Mouse (Mus musculus) midbrain, embryonic 11.5 days (tissue): ENCODE data around the gene Gm14124. TPM values are rescaled to one million over a fixed set of nuclear protein-coding genes. Genes with fewer than 3 reads are reported as not detected.
A peak's percentile ranks its signal among the peaks of the same experiment; 100 is the strongest.
"Not testable (repeated sequence)": the region's sequence is repeated elsewhere in the genome, so short reads cannot be mapped to it uniquely, and the experiment has no call there.

Source experiments
- ATAC-seq: fragments of 200-750 bp; cut with Nextera tagmentation; 2 replicates; pipeline ENCODE4 v1.8.0; 2017; ENCODE audit warnings: moderate TSS enrichment, moderate library complexity; ENCODE audit not compliant: low FRiP score
- DNase-seq: peaks from one replicate; pipeline ENCODE4 v3.0.0; 2015; ENCODE audit warnings: low spot score; ENCODE audit errors: missing footprints
- H3K27ac ChIP-seq: fragments of 300-500 bp; sonication (generic); 2 replicates; pipeline ENCODE4 v1.5.1; 2014; ENCODE audit warnings: low read depth, low read length
- H3K27me3 ChIP-seq: fragments of 300-500 bp; sonication (generic); 2 replicates; pipeline ENCODE4 v1.6.1; 2014; ENCODE audit warnings: mild to moderate bottlenecking, low read length, moderate library complexity, mixed read lengths; ENCODE audit not compliant: control insufficient read depth, insufficient read depth
- H3K36me3 ChIP-seq: fragments of 300-500 bp; sonication (generic); 2 replicates; pipeline ENCODE4 v1.6.1; 2014; ENCODE audit warnings: mild to moderate bottlenecking, low read length, moderate library complexity, mixed read lengths; ENCODE audit not compliant: control insufficient read depth, insufficient read depth
- H3K4me1 ChIP-seq: fragments of 300-500 bp; sonication (generic); 2 replicates; pipeline ENCODE4 v1.6.1; 2014; ENCODE audit warnings: low read length; ENCODE audit not compliant: control insufficient read depth, insufficient read depth
- H3K4me2 ChIP-seq: fragments of 300-500 bp; sonication (generic); 2 replicates; pipeline ENCODE4 v1.6.1; 2014; ENCODE audit warnings: mild to moderate bottlenecking, moderate library complexity
- H3K4me3 ChIP-seq: fragments of 300-500 bp; sonication (generic); 2 replicates; pipeline ENCODE4 v1.5.1; 2014; ENCODE audit warnings: low read depth, low read length
- H3K9ac ChIP-seq: fragments of 300-500 bp; sonication (generic); 2 replicates; pipeline ENCODE4 v1.6.1; 2014; ENCODE audit warnings: low read length
- H3K9me3 ChIP-seq: fragments of 300-500 bp; sonication (generic); 2 replicates; pipeline ENCODE4 v1.6.1; 2016; ENCODE audit warnings: low read length; ENCODE audit not compliant: control insufficient read depth
- WGBS: fragments of 180-500 bp; shearing (Covaris S2); extraction: QIAGEN DNeasy Blood & Tissue Kit; methylation state at CpG from one replicate; pipeline ENCODE4 v1.1.7; 2014; 5-methylcytosine and 5-hydroxymethylcytosine counted together
- polyA plus RNA-seq: library from polyadenylated mRNA; unstranded; fragments of >200 nt; fragmentation: Nextera tagmentation; extraction: Ambion mirVana; gene quantifications from 2 replicates; pipeline ENCODE4 v1.2.1, GENCODE M21; 2014

Gm14124 gene
- polyA plus RNA-seq, 1 experiment from 2014 or later: not detected

DNA sequence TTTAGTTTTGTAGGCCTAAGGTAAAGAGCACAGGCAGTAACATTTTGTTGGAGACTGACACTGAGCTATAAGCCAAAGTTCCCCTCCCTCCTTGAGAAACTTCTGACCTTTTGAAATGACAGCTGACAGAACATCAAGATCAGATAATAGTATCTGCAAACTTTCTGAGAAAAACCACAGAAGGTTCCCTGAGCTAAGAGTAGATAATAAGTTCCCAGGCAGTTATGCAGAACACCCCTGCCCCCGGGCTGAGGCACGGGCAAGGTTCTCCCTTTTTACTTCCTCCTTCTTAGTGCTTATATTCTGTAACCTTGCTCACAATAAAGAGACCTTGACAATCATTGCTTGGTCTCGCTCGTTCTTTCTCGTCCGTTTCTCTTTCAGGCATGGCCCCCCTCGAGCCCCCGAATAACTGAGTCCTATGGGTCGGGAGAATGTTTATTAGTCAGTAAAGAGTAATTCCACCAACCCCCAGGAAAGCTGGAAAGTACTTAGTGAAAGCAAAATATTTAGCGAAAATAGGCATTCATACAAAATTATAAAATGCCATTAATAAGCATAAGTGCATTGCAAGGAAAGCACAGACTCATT is 50.0 kb downstream of the Gm14124 start:
- H3K9me3 ChIP-seq: no peaks in the 10 kb centered on the region
- no peak overlapping the region for H3K9ac ChIP-seq
- H3K27ac ChIP-seq: no peak overlapping the region
- no peaks in the 10 kb centered on the region for H3K4me1 ChIP-seq
- WGBS: 90% methylated on average over 10 of the region's 10 CpGs
- H3K4me2 ChIP-seq: no peak overlapping the region
- ATAC-seq: no peak
- DNase-seq: no peak
- no peak overlapping the region for H3K4me3 ChIP-seq
- H3K36me3 ChIP-seq: no peaks in the 10 kb centered on the region
- H3K27me3 ChIP-seq: no peaks in the 10 kb centered on the region

DNA sequence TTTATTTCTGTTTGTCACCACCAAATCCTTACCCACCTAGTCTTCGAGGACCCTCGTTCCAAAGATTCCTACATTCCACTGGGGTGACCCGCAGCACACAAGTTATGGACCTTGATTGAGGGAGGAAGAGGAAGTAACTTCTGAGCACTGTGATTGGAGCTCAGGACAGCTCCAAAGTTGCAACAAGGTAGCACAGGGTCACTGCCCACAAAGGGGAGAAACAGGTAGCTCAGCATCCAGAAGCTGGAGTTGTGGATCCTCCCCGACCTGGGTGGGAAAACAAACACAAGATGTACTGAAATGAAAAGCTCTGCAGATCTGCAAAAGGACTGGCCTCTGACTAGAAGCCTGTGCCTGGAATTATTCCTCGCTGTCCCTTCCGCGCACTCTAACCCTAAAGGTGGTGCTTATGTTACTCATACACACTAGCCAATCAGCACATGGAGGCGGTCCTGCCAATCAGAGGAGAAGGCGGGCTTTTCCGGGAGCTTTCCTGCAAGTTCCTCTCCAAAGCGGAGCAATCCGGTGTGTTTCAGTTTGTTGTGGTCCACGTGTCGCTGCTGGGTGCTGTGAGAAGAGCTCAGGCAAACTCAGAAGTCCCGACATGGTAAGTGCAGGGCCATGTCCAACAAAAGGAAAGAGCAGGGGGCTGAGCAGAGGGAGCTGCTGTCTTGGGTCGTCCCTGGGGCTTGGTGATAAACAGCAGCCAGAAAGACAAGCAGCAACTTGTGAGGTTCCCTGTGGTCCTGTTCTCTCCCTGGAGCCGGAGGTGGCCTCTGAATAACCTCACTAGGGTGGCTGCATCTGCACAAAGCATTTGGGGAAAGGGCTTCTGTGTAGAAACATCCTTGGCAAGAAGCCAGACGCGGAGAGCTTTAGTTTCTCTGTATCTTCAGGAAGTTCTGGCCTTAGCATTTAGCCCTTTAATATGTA is 53.9 kb downstream of the Gm14124 start:
- not testable (repeated sequence) for H3K4me1 ChIP-seq, H3K27ac ChIP-seq, H3K27me3 ChIP-seq, H3K36me3 ChIP-seq, H3K9me3 ChIP-seq
- ATAC-seq (peak; percentile 99), DNase-seq (peak; percentile 93)
- Histone ChIP-seq H3K9ac (peak overlapping the region; percentile 66), H3K4me2 (peak overlapping the region; percentile 46), H3K4me3 (peak overlapping the region; percentile 44)
- WGBS: 16% methylated on average over 19 of the region's 19 CpGs

DNA sequence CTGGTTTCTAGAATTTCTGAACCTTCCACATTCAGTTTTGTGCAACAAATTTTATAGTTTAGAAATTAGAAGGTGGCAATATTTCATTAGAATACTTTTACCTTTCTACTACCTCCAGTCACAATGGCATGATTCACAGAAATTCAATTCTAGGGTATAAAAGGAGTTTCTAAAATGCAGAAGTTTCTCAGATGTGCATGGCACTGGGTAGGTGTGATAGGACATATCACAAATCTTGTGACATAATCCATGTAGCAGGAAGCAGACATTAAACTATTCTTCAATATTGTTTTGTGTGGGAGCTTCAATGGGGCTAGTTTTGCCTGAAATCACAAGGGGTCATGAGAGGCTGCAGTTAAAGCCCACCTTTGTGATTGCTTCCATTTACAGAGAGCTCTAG is 58.8 kb downstream of the Gm14124 start:
- Histone ChIP-seq H3K9me3 (peaks cover 18% of the 10 kb centered on the region; the same call in 1 of the 2 replicates), H3K36me3 (peaks cover 6% of the 10 kb centered on the region; the same call in 1 of the 2 replicates), H3K27me3 (no peaks in the 10 kb centered on the region)

DNA sequence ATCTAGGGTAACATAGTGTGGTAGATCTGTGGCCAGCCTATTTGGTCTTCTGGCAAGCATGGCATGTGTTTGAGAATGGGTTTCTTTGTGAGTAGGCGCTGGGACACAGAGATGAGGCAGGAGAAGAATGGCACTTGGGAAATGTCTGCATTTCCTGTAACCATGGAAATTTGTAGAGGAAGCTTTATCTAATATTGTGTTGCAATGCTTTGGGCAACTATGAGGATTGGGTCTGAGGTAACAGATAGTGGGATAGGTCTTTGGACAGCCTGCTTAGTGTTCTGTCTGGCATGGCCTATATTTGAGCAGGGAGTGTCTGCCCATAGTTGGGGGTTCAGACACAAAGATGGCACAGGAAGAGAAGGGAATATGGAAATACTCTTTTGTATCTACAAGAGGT is 61.7 kb downstream of the Gm14124 start:
- DNase-seq (no peak), ATAC-seq (no peak)
- Histone ChIP-seq H3K27ac (no peak overlapping the region), H3K4me2 (no peak overlapping the region), H3K36me3 (peaks cover 6% of the 10 kb centered on the region; the same call in 1 of the 2 replicates), H3K9ac (no peak overlapping the region), H3K4me3 (no peak overlapping the region), H3K9me3 (peaks cover 25% of the 10 kb centered on the region; the same call in 1 of the 2 replicates), H3K27me3 (no peaks in the 10 kb centered on the region), H3K4me1 (no peaks in the 10 kb centered on the region)
- 96% methylated on average over 1 of the region's 1 CpGs for WGBS

More for the DNA sequence above, 58.8 kb downstream of the Gm14124 start:
- H3K4me3 ChIP-seq: no peak overlapping the region
- no peaks in the 10 kb centered on the region for H3K4me1 ChIP-seq
- H3K9ac ChIP-seq: no peak overlapping the region
- DNase-seq (no peak), ATAC-seq (no peak)
- no peak overlapping the region for H3K4me2 ChIP-seq
- H3K27ac ChIP-seq: no peak overlapping the region

Other genes starting within 250 kb of the Gm14124 start
- 9.7 and 10.0 TPM in 2 replicates for gene Zfp120, start 120.8 kb upstream of the Gm14124 start, polyA plus RNA-seq
- not detected in 2 replicates for gene Gm10770, start 77.8 kb upstream of the Gm14124 start, polyA plus RNA-seq
- not detected in 2 replicates for gene Gm14139, start 75.8 kb upstream of the Gm14124 start, polyA plus RNA-seq
- 9.7 and 10.9 TPM in 2 replicates for gene Zfp937, start 39.4 kb upstream of the Gm14124 start, polyA plus RNA-seq
- 2.2 and 2.8 TPM in 2 replicates for gene Gm21994, start 1.9 kb upstream of the Gm14124 start, polyA plus RNA-seq
- 1.2 TPM in 2 replicates for gene Gm10130, start 66.2 kb downstream of the Gm14124 start, polyA plus RNA-seq
- 10.1 and 10.8 TPM in 2 replicates for gene 3300002I08Rik, start 105.2 kb downstream of the Gm14124 start, polyA plus RNA-seq
- gene Zfp442, start 194.0 kb downstream of the Gm14124 start, polyA plus RNA-seq: 7.8 and 8.9 TPM in 2 replicates
- gene Zfp345, start 227.6 kb downstream of the Gm14124 start, polyA plus RNA-seq: 0.06 and 0.08 TPM in 2 replicates